Mouse (Mus musculus) CH12.LX (cell line): ENCODE data around the gene Pla2g2c.

Experiments
- CTCF ChIP-seq, 2 experiments: IDR thresholded peaks in 1 of 2; conservative IDR thresholded peaks in 1 of 2; 2 replicates each; pipeline ENCODE4 v1.5.1; 2011 to 2012; ENCODE audit warnings: low read depth in 2 of 2, low read length in 2 of 2, improper control_type of control experiment in 1 of 2, inconsistent platforms in 1 of 2, mild to moderate bottlenecking in 1 of 2, moderate library complexity in 1 of 2
- EP300 ChIP-seq: IDR thresholded peaks from 2 replicates; pipeline ENCODE4 v1.6.1; 2011; ENCODE audit warnings: low read length, improper control_type of control experiment
- GABPA ChIP-seq: IDR thresholded peaks from 2 replicates; pipeline ENCODE4 v1.6.1; 2012; ENCODE audit warnings: low read depth, low read length, improper control_type of control experiment, inconsistent platforms; ENCODE audit not compliant: insufficient replicate concordance
- MAX ChIP-seq: IDR thresholded peaks from 2 replicates; pipeline ENCODE4 v1.6.1; 2011; ENCODE audit warnings: low read length, improper control_type of control experiment
- NRF1 ChIP-seq: IDR thresholded peaks from 2 replicates; pipeline ENCODE4 v1.6.1; 2014; ENCODE audit warnings: low read depth, mild to moderate bottlenecking, inconsistent platforms, low read length, improper control_type of control experiment, moderate library complexity
- TBP ChIP-seq: conservative IDR thresholded peaks from 2 replicates; pipeline ENCODE4 v1.6.1; 2011; ENCODE audit warnings: low read depth, low read length, improper control_type of control experiment
- UBTF ChIP-seq: IDR thresholded peaks from 2 replicates; pipeline ENCODE4 v1.6.1; 2012; ENCODE audit warnings: low read depth, mild to moderate bottlenecking, inconsistent platforms, low read length, improper control_type of control experiment, moderate library complexity
- USF1 ChIP-seq: IDR thresholded peaks from 2 replicates; pipeline ENCODE4 v1.6.1; 2014; ENCODE audit warnings: low read depth, mild to moderate bottlenecking, inconsistent platforms, low read length, improper control_type of control experiment

GRCm38 (mm10) chr4:138752603-138753002 lies 28.0 kb downstream of the Pla2g2c start:
- TF ChIP-seq CTCF (conservative IDR thresholded peaks at IDR 0.05 in 1 of 2, IDR thresholded peaks at IDR 0.05 in 1 of 2; ENCODE audit: low read depth in 2 of 2, low read length in 2 of 2) (no peak), UBTF (no peak), GABPA (no peak), TBP (no peak), USF1 (no peak), MAX (no peak), EP300 (no peak), NRF1 (no peak)
